Mouse (Mus musculus): ENCODE data around the gene Foxp4. TPM values are rescaled to one million over a fixed set of nuclear protein-coding genes. Genes with fewer than 3 reads are reported as not detected.
A peak's percentile ranks its signal among the peaks of the same experiment; 100 is the strongest.

Gene Foxp4
- total and polyA plus RNA-seq, 3 experiments = 7.1 to 50.5 TPM; not detected in 1

- Histone ChIP-seq H3K27ac (ENCODE audit: control insufficient read depth, low read depth, low read length) (no peak overlapping the region), H3K79me2 (ENCODE audit: control insufficient read depth, insufficient read depth, low read length, poor library complexity) (no peaks in the 10 kb centered on the region), H3K36me3 (ENCODE audit: control insufficient read depth in 1 of 2, insufficient read depth in 2 of 2, low read length in 2 of 2) (no peaks in the 10 kb centered on the region), H3K9me3 (replicated peaks; ENCODE audit: insufficient read depth, low read length) (no peaks in the 10 kb centered on the region), H3K9ac (ENCODE audit: control insufficient read depth, low read depth, low read length, poor library complexity, severe bottlenecking) (peak overlapping the region; percentile 40), H3K4me1 (ENCODE audit: control insufficient read depth in 1 of 2, insufficient read depth in 2 of 2, low read length in 2 of 2) (no peaks in the 10 kb centered on the region), H3K27me3 (ENCODE audit: control insufficient read depth in 1 of 2, insufficient read depth in 2 of 2, low read length in 2 of 2) (peaks cover 0 to 3% of the 10 kb centered on the region in 2 experiments; a peak in 1 of 4 replicates), H3K4me3 (ENCODE audit: control insufficient read depth in 1 of 2, insufficient read depth in 1 of 2, low read depth in 2 of 2, low read length in 2 of 2) (peak overlapping the region in 1 of 2 experiments; percentile 29; a peak in 2 of 4 replicates)
- no peak for DNase-seq (ENCODE audit: low read depth, low spot score)
- TF ChIP-seq ETS1 (IDR thresholded peaks at IDR 0.05; ENCODE audit: low read depth, low read length) = no peak
- TF ChIP-seq ZMIZ1 (IDR thresholded peaks at IDR 0.05; ENCODE audit: low read depth, low read length) = no peak
- TF ChIP-seq CTCF (IDR thresholded peaks at IDR 0.05 in 2 of 3, conservative IDR thresholded peaks at IDR 0.05 in 1 of 3; ENCODE audit: control insufficient read depth in 1 of 3, insufficient read depth in 1 of 3, low read depth in 2 of 3, low read length in 3 of 3, poor library complexity in 1 of 3, severe bottlenecking in 1 of 3) = no peak
- no peak for TF ChIP-seq SIN3A (IDR thresholded peaks at IDR 0.05; ENCODE audit: low read length)
- no peak for TF ChIP-seq UBTF (IDR thresholded peaks at IDR 0.05; ENCODE audit: borderline replicate concordance, insufficient read depth, low read depth, low read length)
- no peak for TF ChIP-seq MEF2A (IDR thresholded peaks at IDR 0.05; ENCODE audit: extremely low read depth, insufficient replicate concordance, low read depth, low read length, poor library complexity, severe bottlenecking)
- TF ChIP-seq MYB (IDR thresholded peaks at IDR 0.05; ENCODE audit: low read depth, low read length) = no peak
- TF ChIP-seq BHLHE40 (IDR thresholded peaks at IDR 0.05; ENCODE audit: borderline replicate concordance, low read depth, low read length) = no peak
Observed at GRCm38 (mm10) chr17:47973563-47974472, 49.4 kb upstream of the Foxp4 start.

- H3K4me1 ChIP-seq (ENCODE audit: control insufficient read depth in 1 of 2, insufficient read depth in 2 of 2, low read length in 2 of 2) = no peaks in the 10 kb centered on the region
- H3K9me3 ChIP-seq (replicated peaks; ENCODE audit: insufficient read depth, low read length) = no peaks in the 10 kb centered on the region
- H3K4me3 ChIP-seq (ENCODE audit: control insufficient read depth in 1 of 2, insufficient read depth in 1 of 2, low read depth in 2 of 2, low read length in 2 of 2) = no peak overlapping the region
- no peak for DNase-seq (ENCODE audit: low read depth, low spot score)
- no peak overlapping the region for H3K27ac ChIP-seq (ENCODE audit: control insufficient read depth, low read depth, low read length)
- H3K9ac ChIP-seq (ENCODE audit: control insufficient read depth, low read depth, low read length, poor library complexity, severe bottlenecking) = no peak overlapping the region
- no peaks in the 10 kb centered on the region for H3K36me3 ChIP-seq (ENCODE audit: control insufficient read depth in 1 of 2, insufficient read depth in 2 of 2, low read length in 2 of 2)
- H3K27me3 ChIP-seq (ENCODE audit: control insufficient read depth in 1 of 2, insufficient read depth in 2 of 2, low read length in 2 of 2) = peaks cover 0 to 6% of the 10 kb centered on the region in 2 experiments; a peak in 2 of 4 replicates
- TF ChIP-seq MYC (IDR thresholded peaks at IDR 0.05; ENCODE audit: low read depth, low read length) (no peak), RAD21 (IDR thresholded peaks at IDR 0.05; ENCODE audit: low read depth, low read length) (no peak), BHLHE40 (IDR thresholded peaks at IDR 0.05; ENCODE audit: borderline replicate concordance, low read depth, low read length) (no peak), POLR2A (IDR thresholded peaks at IDR 0.05; ENCODE audit: control insufficient read depth in 1 of 2, insufficient read depth in 1 of 2, low read depth in 1 of 2, low read length in 2 of 2, poor library complexity in 1 of 2) (no peak), CHD2 (IDR thresholded peaks at IDR 0.05; ENCODE audit: low read length) (no peak), UBTF (IDR thresholded peaks at IDR 0.05; ENCODE audit: borderline replicate concordance, insufficient read depth, low read depth, low read length) (no peak), MAZ (IDR thresholded peaks at IDR 0.05; ENCODE audit: low read depth, low read length) (no peak), ELF1 (IDR thresholded peaks at IDR 0.05; ENCODE audit: low read depth, low read length) (no peak), EP300 (IDR thresholded peaks at IDR 0.05; ENCODE audit: low read depth in 1 of 2, low read length in 2 of 2) (no peak)
- no peaks in the 10 kb centered on the region for H3K79me2 ChIP-seq (ENCODE audit: control insufficient read depth, insufficient read depth, low read length, poor library complexity)
Observed at GRCm38 (mm10) chr17:47965885-47966505, 41.5 kb upstream of the Foxp4 start.
